Mouse (Mus musculus) MN1 (cell line): ENCODE measurements around the gene Sec14l4.

Source experiments
- DNase-seq: peaks from one replicate; pipeline ENCODE4 v3.0.0-alpha.2; 2016; ENCODE audit warnings: low spot score

Gene Sec14l4

DNA sequence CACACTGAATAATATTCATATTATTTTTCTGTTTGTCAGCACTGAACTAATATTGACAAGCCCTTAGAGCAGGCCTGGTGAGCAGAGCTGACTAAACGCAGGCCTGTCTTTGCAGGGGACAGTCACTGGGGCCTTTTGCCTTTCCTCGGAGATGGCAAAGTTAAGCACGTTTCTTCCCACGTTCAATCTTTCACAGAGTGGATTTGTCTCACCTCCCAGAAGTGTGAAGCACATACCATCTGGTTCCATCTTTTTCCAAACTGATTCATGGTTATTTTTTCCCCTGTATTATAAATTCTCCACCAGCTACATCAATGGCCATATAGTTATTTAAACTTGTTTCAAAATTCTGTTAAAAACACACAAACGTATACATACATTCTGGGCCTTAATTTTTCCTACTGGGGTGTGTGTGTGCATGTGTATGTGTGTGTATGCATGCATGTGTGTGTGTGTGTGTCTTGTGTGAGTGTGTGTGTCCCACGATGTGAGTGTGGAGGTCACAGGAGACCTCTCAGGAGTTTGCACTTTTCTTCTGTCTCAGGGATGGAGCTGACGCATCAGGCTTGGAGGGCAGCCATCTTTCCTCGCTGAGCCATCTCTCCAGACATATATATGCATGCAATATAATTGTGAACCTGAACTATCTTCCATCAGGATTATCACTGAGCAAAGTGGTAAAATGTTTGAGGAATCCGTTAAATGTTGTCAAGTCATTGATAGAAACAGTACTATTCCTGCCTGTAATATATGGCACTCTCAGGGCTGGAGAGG is 3.5 kb upstream of the Sec14l4 start:
- DNase-seq = no peak

DNA sequence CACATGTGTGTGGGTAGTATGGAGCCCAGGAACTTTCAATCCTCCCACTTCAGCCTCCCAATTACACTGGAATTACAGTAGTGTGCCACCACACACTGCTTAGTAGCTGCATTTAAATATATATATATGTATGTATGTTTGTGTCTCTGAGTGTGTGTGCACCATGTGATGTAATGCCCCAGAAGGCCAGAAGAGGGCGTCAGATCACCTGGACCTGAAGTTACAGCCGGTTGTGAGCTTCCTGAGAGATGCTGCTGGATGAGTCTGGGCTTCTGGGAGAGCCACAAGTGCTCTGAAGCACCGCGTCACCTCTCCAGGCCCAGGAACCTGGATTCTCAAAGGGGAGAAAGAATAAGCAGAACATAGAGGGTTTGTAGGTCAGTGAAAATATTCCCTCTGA is 1.9 kb upstream of the Sec14l4 start:
- no peak for DNase-seq

DNA sequence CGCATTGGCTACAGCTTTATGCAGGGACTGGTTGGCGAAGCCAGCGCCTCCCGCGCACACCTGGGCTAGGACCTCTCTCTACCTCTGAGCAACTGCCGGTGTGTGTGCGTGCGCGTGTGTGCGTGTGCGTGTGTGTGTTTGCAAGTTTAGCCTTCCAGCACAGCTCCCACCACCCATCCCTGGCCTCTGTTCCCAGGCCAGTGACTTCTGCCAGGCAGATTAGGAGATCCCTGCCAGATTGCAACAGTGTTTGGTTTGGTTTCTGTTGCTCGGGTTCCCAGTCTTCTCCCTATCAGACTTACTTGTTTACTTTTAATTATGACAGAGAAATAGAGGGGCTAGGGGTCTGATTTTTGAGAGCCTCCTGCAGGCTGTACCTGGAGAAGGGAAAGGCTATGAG is 699 bp downstream of the Sec14l4 start:
- DNase-seq = no peak

GRCm38 (mm10) chr11:4033471-4033870 is 2.2 kb downstream of the Sec14l4 start:
- DNase-seq = no peak

GRCm38 (mm10) chr11:4034169-4034568 is 2.9 kb downstream of the Sec14l4 start:
- no peak for DNase-seq

DNA sequence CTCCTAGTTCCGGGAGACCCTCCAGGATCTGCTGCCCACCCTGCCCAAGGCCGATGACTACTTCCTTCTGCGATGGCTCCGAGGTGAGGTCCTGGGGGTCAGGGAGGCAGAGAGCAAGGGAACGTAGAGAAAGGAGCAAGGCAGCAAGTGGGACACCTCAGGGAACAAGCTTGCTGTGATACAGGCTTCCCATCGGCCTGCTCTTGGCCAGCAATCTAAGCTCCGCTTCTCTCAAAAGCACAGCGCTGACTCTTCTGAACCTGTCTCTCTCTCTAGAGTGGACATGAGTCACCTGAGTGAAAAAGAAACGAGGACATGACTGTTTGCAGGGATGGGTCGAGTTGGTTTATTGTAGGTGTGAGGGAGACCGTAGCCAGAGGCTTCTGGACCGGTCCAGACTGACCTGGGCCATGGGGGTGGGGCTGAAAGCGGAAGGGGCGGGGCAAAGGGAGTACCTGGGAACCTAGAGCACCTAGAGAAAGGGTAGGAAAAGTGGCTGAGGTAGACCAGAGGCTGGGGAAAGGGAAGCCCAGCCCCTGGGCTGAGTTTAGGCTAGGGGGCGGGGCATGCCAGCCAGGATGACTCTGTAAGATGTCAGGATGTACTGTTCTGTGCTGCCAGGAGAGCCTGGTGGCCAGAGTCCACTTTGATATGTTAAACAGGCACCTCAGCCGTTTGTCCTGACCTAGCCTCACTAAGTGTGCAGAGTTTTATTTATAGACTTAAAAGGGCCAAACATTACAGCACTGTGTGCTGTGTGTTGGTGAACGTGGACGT is 4.0 kb downstream of the Sec14l4 start:
- no peak for DNase-seq

- DNase-seq = no peak
These were observed 4.7 kb downstream of the Sec14l4 start for GRCm38 (mm10) chr11:4035916-4036315.

DNA sequence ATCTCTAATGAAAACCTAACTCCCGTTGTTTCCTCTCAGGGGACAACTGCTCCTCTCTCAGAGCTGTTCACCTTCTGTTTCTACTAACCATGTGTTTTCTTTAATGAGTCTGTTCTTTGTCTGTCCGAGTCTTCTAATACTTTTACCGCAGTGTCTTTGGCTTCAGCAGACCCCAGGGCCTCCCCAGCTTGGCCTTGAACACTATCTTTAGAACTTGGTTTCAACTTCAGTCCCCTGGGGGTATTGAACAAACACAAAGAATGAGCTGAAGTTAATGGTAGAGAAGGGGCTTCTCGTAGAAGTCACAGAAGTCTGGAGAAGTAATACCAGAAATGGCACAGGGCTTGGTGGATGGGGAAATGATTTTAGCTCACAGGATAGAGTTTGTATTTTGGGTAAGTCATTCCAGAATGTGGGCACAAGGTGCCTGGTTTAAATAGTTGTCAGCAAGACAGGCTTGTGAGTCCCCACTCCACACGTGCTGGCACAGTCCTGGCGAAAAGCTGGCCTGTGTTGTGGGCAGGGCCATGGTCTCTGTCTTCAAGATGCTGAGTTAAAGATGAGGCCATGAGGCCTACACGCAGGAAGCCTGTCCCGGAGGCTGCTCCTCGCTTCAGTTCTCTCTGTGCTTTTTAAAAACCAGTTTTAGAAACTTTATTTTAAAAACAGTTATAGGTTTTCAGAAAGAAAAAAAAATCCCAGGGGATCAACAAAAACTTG is 5.3 kb downstream of the Sec14l4 start:
- no peak for DNase-seq

- no peak for DNase-seq
These were observed 8.7 kb downstream of the Sec14l4 start for GRCm38 (mm10) chr11:4039951-4040350.

GRCm38 (mm10) chr11:4041123-4041625 is 9.9 kb downstream of the Sec14l4 start:
- no peak for DNase-seq

GRCm38 (mm10) chr11:4043081-4043480 is 11.8 kb downstream of the Sec14l4 start:
- DNase-seq = no peak

DNA sequence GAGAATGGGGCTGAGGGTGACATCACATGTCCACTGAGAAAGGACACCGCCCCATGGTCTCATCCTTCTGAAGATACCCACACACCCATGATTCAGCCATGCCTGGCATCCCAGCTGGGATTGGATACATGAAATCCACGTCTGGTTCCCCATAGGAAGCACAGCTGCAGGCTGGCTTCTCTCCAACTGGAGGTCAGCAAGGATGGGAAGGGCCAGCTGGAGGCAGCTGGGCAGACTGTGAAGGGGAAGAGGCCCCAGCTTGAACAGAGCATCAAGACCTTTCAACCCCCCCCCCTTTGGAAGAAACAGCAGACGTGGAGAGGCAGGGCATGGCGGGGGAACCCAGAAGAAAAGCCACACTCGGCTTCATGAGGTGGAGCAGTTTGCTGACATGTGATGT is 15.3 kb downstream of the Sec14l4 start:
- DNase-seq = peak; percentile 44

- no peak for DNase-seq
These were observed 16.5 kb downstream of the Sec14l4 start for GRCm38 (mm10) chr11:4047766-4048165.

- DNase-seq = no peak
These were observed 17.2 kb downstream of the Sec14l4 start for GRCm38 (mm10) chr11:4048438-4048837.

DNA sequence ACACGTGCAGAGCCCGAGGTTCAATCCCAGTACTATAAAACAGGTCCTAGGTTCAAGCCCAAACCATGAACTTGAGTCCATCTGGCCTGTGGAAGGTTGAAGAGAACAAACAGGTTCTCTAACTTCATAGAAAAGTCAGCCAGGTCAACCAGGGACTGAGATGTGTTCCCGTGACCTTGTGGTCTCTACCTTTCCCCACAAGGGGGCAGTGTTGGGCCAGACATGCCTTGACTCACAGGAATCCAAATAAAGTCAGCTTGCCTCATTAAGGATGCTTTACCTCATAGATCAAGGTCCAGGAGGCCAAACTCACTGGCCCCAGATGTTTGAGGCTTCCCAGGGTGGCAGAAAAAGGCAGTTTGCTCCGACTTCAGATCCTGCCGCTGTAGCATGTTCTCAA is 22.3 kb downstream of the Sec14l4 start:
- peak; percentile 84 for DNase-seq

- no peak for DNase-seq
These were observed 29.8 kb downstream of the Sec14l4 start for GRCm38 (mm10) chr11:4060866-4061575.

GRCm38 (mm10) chr11:4062523-4062922 is 31.3 kb downstream of the Sec14l4 start:
- no peak for DNase-seq

GRCm38 (mm10) chr11:4062981-4063380 is 31.7 kb downstream of the Sec14l4 start:
- DNase-seq = no peak

DNA sequence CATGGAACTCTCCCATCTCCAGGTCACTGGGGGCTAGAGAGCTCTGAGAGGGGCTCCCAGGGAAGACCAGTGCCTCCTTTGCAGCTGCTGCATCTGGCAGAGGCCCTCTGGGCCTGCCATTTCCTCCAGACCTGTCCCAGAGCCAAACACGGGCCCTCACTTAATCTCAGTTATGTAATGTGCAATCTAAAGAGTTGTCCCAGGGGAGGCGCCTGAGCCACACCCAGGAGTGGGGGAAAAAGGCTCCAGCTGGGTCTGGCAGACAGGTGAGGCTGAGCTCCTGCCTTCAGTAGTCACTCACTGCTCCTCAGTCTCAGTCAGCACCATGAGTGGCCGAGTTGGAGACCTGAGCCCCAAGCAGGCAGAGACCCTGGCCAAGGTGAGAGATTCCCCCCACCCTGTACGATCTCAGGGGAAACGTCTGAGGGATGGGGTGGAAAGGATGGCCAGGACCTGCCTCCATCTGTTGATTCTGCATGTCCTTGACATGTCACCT is 33.4 kb downstream of the Sec14l4 start, which contains the start of gene Sec14l3:
Gene Sec14l3, plus strand, starts transcription at position 215 of the 496 bp plus-strand sequence.
- no peak for DNase-seq

DNA sequence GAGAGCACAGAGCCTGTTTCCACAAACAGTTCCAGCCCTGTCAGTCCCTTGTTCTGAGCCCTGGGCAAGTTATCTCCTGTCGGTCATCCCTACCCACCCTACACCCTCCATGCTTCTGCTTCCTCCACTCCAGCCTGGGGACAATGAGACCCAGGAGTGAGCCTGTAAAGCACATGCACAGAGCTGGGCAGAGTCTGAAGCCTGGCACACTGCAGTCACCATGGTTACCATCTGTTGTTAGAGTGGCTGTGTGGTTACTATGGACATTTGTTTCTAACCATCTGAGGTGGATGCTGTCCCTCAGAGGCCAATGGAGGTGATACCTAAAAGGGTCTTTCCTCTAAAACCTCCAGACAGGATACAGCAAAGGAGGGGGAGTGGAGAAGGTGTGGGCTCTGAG is 38.4 kb downstream of the Sec14l4 start:
- DNase-seq = peak; percentile 32

DNA sequence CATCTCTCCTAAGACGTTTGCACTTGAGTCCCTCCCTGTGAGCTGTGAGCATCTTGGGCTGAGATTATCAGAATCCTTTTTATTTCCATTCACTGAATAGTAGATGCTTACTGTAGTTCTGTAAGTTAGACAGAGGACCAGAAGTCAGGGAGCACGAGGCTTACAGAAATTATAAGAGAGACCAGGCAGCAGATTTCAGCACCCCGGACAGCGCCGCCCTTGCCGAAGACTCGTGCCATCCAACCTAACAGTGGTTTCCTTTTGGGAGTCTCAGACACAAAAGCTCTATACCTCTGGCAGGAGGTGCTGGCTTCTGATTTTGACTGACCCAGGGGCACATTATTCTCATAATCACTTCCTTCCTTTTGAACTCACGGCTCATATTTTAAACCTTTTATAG is 45.4 kb downstream of the Sec14l4 start:
- no peak for DNase-seq
